Mouse (Mus musculus): ENCODE data around the gene Insig2. TPM values are rescaled to one million over a fixed set of nuclear protein-coding genes. Genes with fewer than 3 reads are reported as not detected.

Gene Insig2
- polyA plus RNA-seq (2015; fragmentation: Nextera tagmentation; extraction: Ambion mirVana), result 46.3 and 47.4 TPM in 2 replicates

GRCm38 (mm10) chr1:121332485-121332884 lies at the start of gene Insig2:
TSS of gene Insig2 (minus strand) at chr1:121332589.
- Histone ChIP-seq H3K27me3 (replicated peaks; ENCODE audit: control insufficient read depth, insufficient read depth, low read length) (no peaks in the 10 kb centered on the region), H3K4me2 (ENCODE audit: low read length) (no peak within 1 kb of the TSS), H3K9me3 (ENCODE audit: control insufficient read depth, low read length) (no peaks in the 10 kb centered on the region), H3K4me1 (replicated peaks; ENCODE audit: control insufficient read depth, insufficient read depth, low read length) (peaks cover 10% of the 10 kb centered on the region; the same call in 1 of the 2 replicates), H3K27ac (ENCODE audit: low read length) (no peak within 1 kb of the TSS), H3K9ac (replicated peaks; ENCODE audit: low read depth, low read length) (no peak within 1 kb of the TSS), H3K4me3 (replicated peaks; ENCODE audit: low read length) (no peak within 1 kb of the TSS), H3K36me3 (ENCODE audit: control insufficient read depth, insufficient read depth) (no peaks in the 10 kb centered on the region)
- WGBS, result 92% methylated on average over 1 of the region's 1 CpGs
- no peak for ATAC-seq

GRCm38 (mm10) chr1:121381562-121381961 lies 49.2 kb upstream of the Insig2 start:
- WGBS, result 36% methylated on average over 3 of the region's 3 CpGs
- Histone ChIP-seq H3K4me2 (ENCODE audit: low read length) (no peak overlapping the region), H3K4me3 (replicated peaks; ENCODE audit: low read length) (no peak overlapping the region), H3K36me3 (ENCODE audit: control insufficient read depth, insufficient read depth) (no peaks in the 10 kb centered on the region), H3K9me3 (ENCODE audit: control insufficient read depth, low read length) (no peaks in the 10 kb centered on the region), H3K4me1 (replicated peaks; ENCODE audit: control insufficient read depth, insufficient read depth, low read length) (no peaks in the 10 kb centered on the region), H3K27me3 (replicated peaks; ENCODE audit: control insufficient read depth, insufficient read depth, low read length) (no peaks in the 10 kb centered on the region), H3K27ac (ENCODE audit: low read length) (no peak overlapping the region), H3K9ac (replicated peaks; ENCODE audit: low read depth, low read length) (no peak overlapping the region)
- ATAC-seq, result no peak

DNA sequence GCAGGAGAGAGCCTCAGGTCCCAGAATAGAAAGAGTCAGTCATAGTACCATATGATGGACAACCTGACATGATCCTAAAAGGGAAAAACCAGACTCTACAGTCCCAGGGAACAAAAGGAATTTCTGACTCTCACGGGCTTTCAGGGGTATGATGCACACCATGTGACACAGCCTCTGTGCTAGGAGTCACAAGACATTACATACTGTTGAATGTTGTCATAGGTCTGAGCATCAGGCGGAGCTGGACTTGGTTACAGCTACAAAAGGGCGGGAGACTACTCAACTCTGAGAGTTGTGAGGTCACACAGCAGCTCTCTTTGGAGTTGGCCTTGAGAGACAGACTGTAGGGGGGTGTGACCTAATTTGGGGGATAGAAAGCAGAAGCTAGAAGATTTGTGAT lies 47.6 kb upstream of the Insig2 start:
- ATAC-seq, result no peak
- no peak overlapping the region for H3K4me3 ChIP-seq (replicated peaks; ENCODE audit: low read length)
- H3K36me3 ChIP-seq (ENCODE audit: control insufficient read depth, insufficient read depth), result no peaks in the 10 kb centered on the region
- H3K4me2 ChIP-seq (ENCODE audit: low read length), result no peak overlapping the region
- no peaks in the 10 kb centered on the region for H3K9me3 ChIP-seq (ENCODE audit: control insufficient read depth, low read length)
- H3K27me3 ChIP-seq (replicated peaks; ENCODE audit: control insufficient read depth, insufficient read depth, low read length), result no peaks in the 10 kb centered on the region
- no peak overlapping the region for H3K27ac ChIP-seq (ENCODE audit: low read length)
- H3K4me1 ChIP-seq (replicated peaks; ENCODE audit: control insufficient read depth, insufficient read depth, low read length), result no peaks in the 10 kb centered on the region
- H3K9ac ChIP-seq (replicated peaks; ENCODE audit: low read depth, low read length), result no peak overlapping the region
- 87% methylated on average over 3 of the region's 3 CpGs for WGBS

GRCm38 (mm10) chr1:121377901-121378300 lies 45.5 kb upstream of the Insig2 start:
- ATAC-seq, result no peak
- no peaks in the 10 kb centered on the region for H3K27me3 ChIP-seq (replicated peaks; ENCODE audit: control insufficient read depth, insufficient read depth, low read length)
- H3K36me3 ChIP-seq (ENCODE audit: control insufficient read depth, insufficient read depth), result no peaks in the 10 kb centered on the region
- H3K4me2 ChIP-seq (ENCODE audit: low read length), result no peak overlapping the region
- H3K4me1 ChIP-seq (replicated peaks; ENCODE audit: control insufficient read depth, insufficient read depth, low read length), result no peaks in the 10 kb centered on the region
- no peak overlapping the region for H3K27ac ChIP-seq (ENCODE audit: low read length)
- no peak overlapping the region for H3K4me3 ChIP-seq (replicated peaks; ENCODE audit: low read length)
- no peaks in the 10 kb centered on the region for H3K9me3 ChIP-seq (ENCODE audit: control insufficient read depth, low read length)
- WGBS, result 96% methylated on average over 2 of the region's 2 CpGs
- H3K9ac ChIP-seq (replicated peaks; ENCODE audit: low read depth, low read length), result no peak overlapping the region

DNA sequence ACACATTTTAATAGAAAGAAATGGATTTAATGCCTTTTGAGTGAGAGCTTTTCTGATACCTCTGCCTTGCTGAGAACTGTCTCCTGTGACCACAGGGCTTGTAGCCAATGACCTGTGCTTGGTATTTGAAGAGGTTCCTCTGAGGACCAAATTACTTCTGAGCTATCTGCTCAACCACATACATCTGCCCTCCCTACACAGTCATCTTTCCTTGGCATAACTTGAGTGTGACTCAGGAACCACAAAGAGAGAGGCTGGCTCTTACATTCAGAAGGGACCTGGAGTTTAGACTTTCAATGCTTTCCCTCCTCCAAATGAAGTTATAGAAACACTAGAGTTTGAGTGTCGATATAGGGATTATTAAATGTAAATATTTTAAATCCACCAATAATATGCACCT lies 45.0 kb upstream of the Insig2 start:
- H3K36me3 ChIP-seq (ENCODE audit: control insufficient read depth, insufficient read depth), result no peaks in the 10 kb centered on the region
- H3K9ac ChIP-seq (replicated peaks; ENCODE audit: low read depth, low read length), result no peak overlapping the region
- H3K4me2 ChIP-seq (ENCODE audit: low read length), result no peak overlapping the region
- H3K27me3 ChIP-seq (replicated peaks; ENCODE audit: control insufficient read depth, insufficient read depth, low read length), result no peaks in the 10 kb centered on the region
- no peaks in the 10 kb centered on the region for H3K9me3 ChIP-seq (ENCODE audit: control insufficient read depth, low read length)
- H3K27ac ChIP-seq (ENCODE audit: low read length), result no peak overlapping the region
- no peaks in the 10 kb centered on the region for H3K4me1 ChIP-seq (replicated peaks; ENCODE audit: control insufficient read depth, insufficient read depth, low read length)
- no peak overlapping the region for H3K4me3 ChIP-seq (replicated peaks; ENCODE audit: low read length)
- 85% methylated on average over 1 of the region's 1 CpGs for WGBS
- no peak for ATAC-seq

- Histone ChIP-seq H3K36me3 (ENCODE audit: control insufficient read depth, insufficient read depth) (no peaks in the 10 kb centered on the region), H3K4me1 (replicated peaks; ENCODE audit: control insufficient read depth, insufficient read depth, low read length) (no peaks in the 10 kb centered on the region), H3K4me3 (replicated peaks; ENCODE audit: low read length) (no peak overlapping the region), H3K4me2 (ENCODE audit: low read length) (no peak overlapping the region), H3K27me3 (replicated peaks; ENCODE audit: control insufficient read depth, insufficient read depth, low read length) (no peaks in the 10 kb centered on the region), H3K9ac (replicated peaks; ENCODE audit: low read depth, low read length) (no peak overlapping the region), H3K9me3 (ENCODE audit: control insufficient read depth, low read length) (no peaks in the 10 kb centered on the region), H3K27ac (ENCODE audit: low read length) (no peak overlapping the region)
- no peak for ATAC-seq
- WGBS, result 73% methylated on average over 2 of the region's 2 CpGs
Measured at GRCm38 (mm10) chr1:121373631-121374030, 41.2 kb upstream of the Insig2 start.

- Histone ChIP-seq H3K4me1 (replicated peaks; ENCODE audit: control insufficient read depth, insufficient read depth, low read length) (no peaks in the 10 kb centered on the region), H3K4me2 (ENCODE audit: low read length) (no peak overlapping the region), H3K27ac (ENCODE audit: low read length) (no peak overlapping the region), H3K9me3 (ENCODE audit: control insufficient read depth, low read length) (no peaks in the 10 kb centered on the region), H3K4me3 (replicated peaks; ENCODE audit: low read length) (no peak overlapping the region), H3K27me3 (replicated peaks; ENCODE audit: control insufficient read depth, insufficient read depth, low read length) (no peaks in the 10 kb centered on the region), H3K9ac (replicated peaks; ENCODE audit: low read depth, low read length) (no peak overlapping the region), H3K36me3 (ENCODE audit: control insufficient read depth, insufficient read depth) (no peaks in the 10 kb centered on the region)
- no peak for ATAC-seq
- WGBS, result 84% methylated on average over 1 of the region's 1 CpGs
Measured at GRCm38 (mm10) chr1:121372656-121373055, 40.3 kb upstream of the Insig2 start.

- Histone ChIP-seq H3K4me3 (replicated peaks; ENCODE audit: low read length) (no peak overlapping the region), H3K4me1 (replicated peaks; ENCODE audit: control insufficient read depth, insufficient read depth, low read length) (no peaks in the 10 kb centered on the region), H3K36me3 (ENCODE audit: control insufficient read depth, insufficient read depth) (no peaks in the 10 kb centered on the region), H3K9me3 (ENCODE audit: control insufficient read depth, low read length) (no peaks in the 10 kb centered on the region), H3K4me2 (ENCODE audit: low read length) (no peak overlapping the region), H3K27ac (ENCODE audit: low read length) (no peak overlapping the region), H3K9ac (replicated peaks; ENCODE audit: low read depth, low read length) (no peak overlapping the region), H3K27me3 (replicated peaks; ENCODE audit: control insufficient read depth, insufficient read depth, low read length) (no peaks in the 10 kb centered on the region)
- ATAC-seq, result no peak
- 84% methylated on average over 12 of the region's 12 CpGs for WGBS
Measured at GRCm38 (mm10) chr1:121371449-121371848, 39.1 kb upstream of the Insig2 start.

DNA sequence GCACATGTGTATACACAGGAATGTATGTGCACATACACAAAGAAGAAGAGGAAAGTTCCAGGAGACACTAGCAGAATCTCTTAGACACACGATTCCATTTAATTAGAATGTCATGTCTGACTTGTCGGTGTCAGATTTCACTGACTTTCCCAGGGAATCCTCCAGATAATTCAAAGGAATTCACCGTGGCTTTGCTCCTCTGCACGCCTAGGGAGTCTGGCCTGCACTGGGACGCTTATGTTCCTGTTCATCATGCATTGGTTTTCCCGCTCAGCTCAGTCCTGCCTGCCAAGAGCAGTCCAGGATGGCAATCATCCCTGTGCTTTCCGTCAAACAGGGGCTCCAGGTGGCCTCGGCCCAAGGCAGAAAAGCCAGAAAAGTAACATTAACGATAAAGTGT lies 34.9 kb upstream of the Insig2 start:
- H3K27ac ChIP-seq (ENCODE audit: low read length), result no peak overlapping the region
- WGBS, result 49% methylated on average over 9 of the region's 9 CpGs
- H3K36me3 ChIP-seq (ENCODE audit: control insufficient read depth, insufficient read depth), result no peaks in the 10 kb centered on the region
- no peaks in the 10 kb centered on the region for H3K9me3 ChIP-seq (ENCODE audit: control insufficient read depth, low read length)
- H3K4me3 ChIP-seq (replicated peaks; ENCODE audit: low read length), result no peak overlapping the region
- H3K9ac ChIP-seq (replicated peaks; ENCODE audit: low read depth, low read length), result no peak overlapping the region
- H3K27me3 ChIP-seq (replicated peaks; ENCODE audit: control insufficient read depth, insufficient read depth, low read length), result no peaks in the 10 kb centered on the region
- no peaks in the 10 kb centered on the region for H3K4me1 ChIP-seq (replicated peaks; ENCODE audit: control insufficient read depth, insufficient read depth, low read length)
- H3K4me2 ChIP-seq (ENCODE audit: low read length), result no peak overlapping the region
- ATAC-seq, result no peak

- 66% methylated on average over 4 of the region's 4 CpGs for WGBS
- ATAC-seq, result no peak
Measured at GRCm38 (mm10) chr1:121360561-121360960, 28.2 kb upstream of the Insig2 start.

More at GRCm38 (mm10) chr1:121360561-121360960, 28.2 kb upstream of the Insig2 start:
- no peak overlapping the region for H3K9ac ChIP-seq (replicated peaks; ENCODE audit: low read depth, low read length)
- H3K4me3 ChIP-seq (replicated peaks; ENCODE audit: low read length), result no peak overlapping the region
- H3K27me3 ChIP-seq (replicated peaks; ENCODE audit: control insufficient read depth, insufficient read depth, low read length), result no peaks in the 10 kb centered on the region
- no peaks in the 10 kb centered on the region for H3K9me3 ChIP-seq (ENCODE audit: control insufficient read depth, low read length)
- H3K4me1 ChIP-seq (replicated peaks; ENCODE audit: control insufficient read depth, insufficient read depth, low read length), result no peaks in the 10 kb centered on the region
- H3K36me3 ChIP-seq (ENCODE audit: control insufficient read depth, insufficient read depth), result no peaks in the 10 kb centered on the region
- no peak overlapping the region for H3K4me2 ChIP-seq (ENCODE audit: low read length)
- H3K27ac ChIP-seq (ENCODE audit: low read length), result no peak overlapping the region
